Mouse (Mus musculus) spleen, adult 18-20 months (tissue): Measurements from ENCODE around the gene Gucy2d.

ENCODE experiments used
- DNase-seq, 2 experiments: peaks; one replicate each; pipeline ENCODE4 v3.0.0; 2022; ENCODE audit warnings: mixed read lengths in 2 of 2

Gene Gucy2d

DNA sequence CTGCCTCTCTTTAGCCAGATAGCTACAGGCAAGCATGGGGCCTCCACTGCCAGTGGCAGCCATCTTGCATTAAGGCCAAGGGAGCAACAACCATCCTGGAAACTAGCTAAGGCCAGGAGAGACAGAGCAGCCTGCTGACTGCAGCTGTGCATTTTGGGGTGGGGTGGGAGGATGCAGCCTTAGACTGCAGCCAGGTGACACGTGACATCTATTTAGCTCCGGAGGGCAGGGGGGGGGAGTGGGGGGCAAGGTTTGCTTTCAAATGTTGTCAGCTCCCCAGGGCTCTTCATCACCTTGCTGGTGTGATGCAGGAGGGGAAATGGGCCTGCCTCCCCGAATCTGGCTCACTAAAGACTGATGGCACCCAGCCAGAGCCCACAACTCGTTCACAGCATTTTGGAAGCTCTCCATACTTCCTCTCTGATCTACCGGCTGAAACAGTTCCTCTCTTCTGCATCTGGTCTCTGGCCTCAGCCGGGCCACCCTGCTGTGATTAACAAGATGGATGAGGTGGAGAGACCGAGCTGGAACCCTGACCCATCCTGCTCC is 83.7 kb downstream of the Gucy2d start:
- no peak for DNase-seq

GRCm38 (mm10) chr7:98524401-98524800 is 84.2 kb downstream of the Gucy2d start:
- no peak for DNase-seq

DNA sequence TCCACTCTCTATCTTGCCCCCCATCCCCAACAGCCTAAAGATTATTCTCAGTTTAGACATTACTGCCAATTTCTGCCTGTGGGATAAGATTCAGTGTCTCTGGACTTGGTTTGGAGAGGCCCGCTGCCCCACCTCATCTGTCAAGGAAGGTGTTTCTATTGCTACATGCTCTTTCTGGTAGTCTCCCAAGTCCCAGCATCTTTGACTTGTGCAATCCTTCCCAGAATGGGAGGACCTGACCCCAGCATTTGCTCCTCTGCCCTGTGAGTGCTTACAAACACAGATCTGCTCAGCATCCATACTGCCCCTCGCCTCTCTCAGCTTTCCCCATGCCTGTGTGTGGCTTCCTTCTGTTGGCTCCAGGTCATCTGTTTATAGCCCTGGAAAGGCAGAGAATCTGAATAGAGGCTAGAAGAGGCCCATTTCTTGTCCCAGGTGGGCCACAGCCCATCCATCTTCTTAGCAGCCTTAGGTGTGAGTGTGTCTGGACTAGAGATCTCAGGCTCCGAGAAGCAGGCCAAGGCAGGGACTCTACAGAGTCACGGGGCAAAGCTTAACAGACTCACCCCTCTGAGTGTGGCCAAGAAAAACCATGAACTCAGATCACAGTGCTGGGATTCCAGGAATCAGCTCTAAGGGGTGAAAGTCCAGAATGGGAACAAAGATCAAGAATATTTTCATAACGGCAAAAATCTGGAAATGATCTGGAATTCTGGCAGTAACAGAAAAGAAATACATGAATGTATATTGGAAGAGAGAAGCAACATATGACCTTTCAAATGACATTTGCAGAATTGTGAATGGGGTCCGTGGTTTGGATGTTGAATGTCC is 84.9 kb downstream of the Gucy2d start:
- DNase-seq, result no peak
